Mouse (Mus musculus) stomach, postnatal 0 days (tissue): ENCODE results near the gene Zbp1. TPM values are rescaled to one million over a fixed set of nuclear protein-coding genes. Genes with fewer than 3 reads are reported as not detected.
A peak's percentile ranks its signal among the peaks of the same experiment; 100 is the strongest.

ENCODE experiments used
- ATAC-seq: fragments of 200-750 bp; cut with Nextera tagmentation; 2 replicates; pipeline ENCODE4 v1.8.0; 2017; ENCODE audit not compliant: low FRiP score, low TSS enrichment
- DNase-seq: peaks from one replicate; pipeline ENCODE4 v3.0.0-alpha.2; 2016; ENCODE audit warnings: low spot score
- H3K27ac ChIP-seq: fragments of 300-500 bp; sonication (generic); replicated peaks from 2 replicates; pipeline ENCODE4 v1.5.1; 2014; ENCODE audit warnings: mild to moderate bottlenecking, control low read depth
- H3K27me3 ChIP-seq: fragments of 300-500 bp; sonication (generic); 2 replicates; pipeline ENCODE4 v1.6.1; 2014; ENCODE audit warnings: low read length; ENCODE audit not compliant: control insufficient read depth, insufficient read depth
- H3K36me3 ChIP-seq: fragments of 300-500 bp; sonication (generic); 2 replicates; pipeline ENCODE4 v1.6.1; 2014; ENCODE audit warnings: low read length, mixed read lengths; ENCODE audit not compliant: control insufficient read depth, insufficient read depth
- H3K4me1 ChIP-seq: fragments of 300-500 bp; sonication (generic); replicated peaks from 2 replicates; pipeline ENCODE4 v1.6.1; 2014; ENCODE audit warnings: antibody characterized with exemption; ENCODE audit not compliant: control insufficient read depth, insufficient read depth
- H3K4me2 ChIP-seq: fragments of 300-500 bp; sonication (generic); replicated peaks from 2 replicates; pipeline ENCODE4 v1.6.1; 2014; ENCODE audit warnings: low read depth, mild to moderate bottlenecking, control low read depth, moderate library complexity
- H3K4me3 ChIP-seq: fragments of 300-500 bp; sonication (generic); 2 replicates; pipeline ENCODE4 v1.5.1; 2014; ENCODE audit warnings: low read depth, low read length, control low read depth
- H3K9ac ChIP-seq: fragments of 300-500 bp; sonication (generic); 2 replicates; pipeline ENCODE4 v1.6.1; 2014; ENCODE audit warnings: mild to moderate bottlenecking, low read length, control low read depth, mixed read lengths
- H3K9me3 ChIP-seq: fragments of 300-500 bp; sonication (generic); 2 replicates; pipeline ENCODE4 v1.6.1; 2016; ENCODE audit warnings: low read length; ENCODE audit not compliant: control insufficient read depth
- CTCF ChIP-seq: IDR thresholded peaks from 2 replicates; pipeline ENCODE4 v1.5.1; 2016; ENCODE audit warnings: antibody characterized with exemption, low read depth, mild to moderate bottlenecking, moderate library complexity
- EP300 ChIP-seq: optimal IDR thresholded peaks from 2 replicates; pipeline ENCODE3; 2016; ENCODE audit warnings: antibody characterized with exemption
- WGBS: fragments of 180-500 bp; shearing (Covaris S2); extraction: QIAGEN DNeasy Blood & Tissue Kit; methylation state at CpG from one replicate; pipeline ENCODE4 v1.1.7; 2014; 5-methylcytosine and 5-hydroxymethylcytosine counted together
- polyA plus RNA-seq: library from polyadenylated mRNA; unstranded; fragments of >200 nt; fragmentation: Nextera tagmentation; extraction: Ambion mirVana; gene quantifications from 2 replicates; pipeline ENCODE4 v1.2.1, GENCODE M21; 2015

Zbp1 gene
- polyA plus RNA-seq, 1 experiment from 2014 or later: 5.0 TPM

DNA sequence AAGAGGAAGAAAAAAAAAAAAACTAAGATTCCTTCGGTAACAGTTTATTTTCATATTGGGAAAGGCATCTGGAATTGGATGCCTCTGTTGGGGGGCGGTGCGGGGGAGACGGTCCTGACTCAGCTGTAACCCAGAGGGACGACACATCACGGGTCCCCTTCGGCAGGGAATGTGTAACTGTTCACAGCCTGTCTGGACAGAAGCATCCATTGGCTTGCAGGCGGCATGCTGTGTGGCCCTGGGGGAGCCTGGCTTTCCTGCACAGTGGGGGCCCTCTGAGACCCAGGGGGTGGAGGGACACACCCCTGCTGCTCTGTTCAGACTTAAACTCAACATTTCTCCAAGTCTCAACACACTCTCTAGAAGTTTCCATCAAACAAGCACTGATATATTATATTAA lies 8.1 kb upstream of the Zbp1 start:
- no peak overlapping the region for H3K27ac ChIP-seq
- no peak overlapping the region for H3K9ac ChIP-seq
- WGBS: 77% methylated on average over 8 of the region's 8 CpGs
- no peak for DNase-seq
- H3K4me3 ChIP-seq: no peak overlapping the region
- H3K27me3 ChIP-seq: no peaks in the 10 kb centered on the region
- H3K4me1 ChIP-seq: no peaks in the 10 kb centered on the region
- no peak for TF ChIP-seq CTCF
- no peak for TF ChIP-seq EP300
- peaks cover 2% of the 10 kb centered on the region; the same call in 1 of the 2 replicates for H3K36me3 ChIP-seq
- no peaks in the 10 kb centered on the region for H3K9me3 ChIP-seq
- H3K4me2 ChIP-seq: no peak overlapping the region
- ATAC-seq: no peak

DNA sequence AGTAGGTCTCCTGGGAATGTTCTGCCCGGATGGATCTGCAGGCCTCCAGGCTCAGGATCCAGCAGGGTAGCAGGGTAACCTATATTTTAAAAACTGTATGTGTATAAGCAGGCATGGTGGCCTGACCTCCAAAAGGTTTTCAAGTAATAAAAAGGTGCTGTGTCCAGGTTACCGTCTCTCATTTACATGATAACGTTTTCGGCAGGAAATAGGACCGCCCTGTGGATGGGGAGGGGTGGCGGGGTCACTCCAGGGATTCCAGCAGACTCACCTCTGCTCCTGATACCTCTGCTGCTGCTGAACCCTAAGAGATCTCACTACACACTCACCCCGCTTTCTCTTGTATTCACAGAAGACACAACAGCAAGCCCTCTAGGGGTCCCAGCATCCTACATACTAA lies 7.2 kb upstream of the Zbp1 start:
- no peaks in the 10 kb centered on the region for H3K4me1 ChIP-seq
- ATAC-seq (no peak), DNase-seq (no peak)
- peaks cover 2% of the 10 kb centered on the region; the same call in 1 of the 2 replicates for H3K36me3 ChIP-seq
- TF ChIP-seq CTCF (no peak), EP300 (no peak)
- H3K27ac ChIP-seq: no peak overlapping the region
- 80% methylated on average over 7 of the region's 7 CpGs for WGBS
- H3K9ac ChIP-seq: no peak overlapping the region
- H3K4me3 ChIP-seq: no peak overlapping the region
- H3K27me3 ChIP-seq: no peaks in the 10 kb centered on the region
- H3K4me2 ChIP-seq: no peak overlapping the region
- no peaks in the 10 kb centered on the region for H3K9me3 ChIP-seq

DNA sequence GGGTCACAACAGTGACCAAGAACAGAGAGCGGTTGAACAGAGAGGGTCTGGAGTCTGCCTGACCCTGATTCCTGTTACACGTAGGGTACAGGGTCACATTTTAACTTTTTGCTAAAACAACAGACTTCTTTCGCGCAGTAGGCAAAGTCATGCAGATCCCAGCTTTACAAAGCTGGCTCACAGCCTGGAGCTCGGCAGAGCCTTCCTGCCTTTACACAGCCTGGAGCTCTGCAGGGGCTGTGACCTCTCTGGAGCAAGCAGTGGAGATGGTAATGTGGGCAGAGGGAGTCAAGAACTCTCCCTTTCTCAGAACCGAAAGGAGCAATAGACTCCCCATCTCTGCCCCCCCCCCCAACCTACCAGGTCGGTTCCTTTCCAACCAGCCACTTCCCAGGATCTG lies 6.1 kb upstream of the Zbp1 start:
- Histone ChIP-seq H3K9ac (no peak overlapping the region), H3K4me1 (no peaks in the 10 kb centered on the region), H3K36me3 (peaks cover 2% of the 10 kb centered on the region; the same call in 1 of the 2 replicates), H3K4me2 (no peak overlapping the region), H3K27ac (no peak overlapping the region), H3K27me3 (no peaks in the 10 kb centered on the region), H3K9me3 (no peaks in the 10 kb centered on the region), H3K4me3 (no peak overlapping the region)
- TF ChIP-seq EP300 (no peak), CTCF (no peak)
- no peak for ATAC-seq
- 51% methylated on average over 7 of the region's 7 CpGs for WGBS
- DNase-seq: no peak

DNA sequence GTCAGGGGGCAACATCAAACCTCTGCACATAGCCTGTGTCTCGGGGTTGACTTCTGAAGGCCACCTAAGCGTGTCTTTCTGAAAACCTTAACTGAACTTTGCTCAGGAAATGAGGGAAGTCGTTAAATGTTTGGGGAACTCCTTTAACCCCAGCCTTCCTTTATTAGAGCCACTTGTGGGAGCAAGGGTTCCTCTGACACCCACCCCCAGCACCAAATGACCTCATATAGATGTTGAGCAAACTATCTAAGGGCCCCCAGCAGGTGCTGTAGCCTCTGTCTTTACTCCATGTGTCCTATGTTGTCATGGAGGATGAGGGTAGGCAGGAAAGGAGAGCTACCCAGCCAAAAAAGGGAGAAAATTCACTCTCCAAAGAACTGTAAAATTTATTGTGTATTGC lies 5.4 kb upstream of the Zbp1 start:
- Histone ChIP-seq H3K4me2 (no peak overlapping the region), H3K27ac (no peak overlapping the region), H3K4me3 (no peak overlapping the region), H3K27me3 (no peaks in the 10 kb centered on the region), H3K9ac (no peak overlapping the region), H3K9me3 (no peaks in the 10 kb centered on the region), H3K36me3 (peaks cover 2% of the 10 kb centered on the region; the same call in 1 of the 2 replicates), H3K4me1 (no peaks in the 10 kb centered on the region)
- 65% methylated on average over 3 of the region's 3 CpGs for WGBS
- TF ChIP-seq EP300 (no peak), CTCF (no peak)
- ATAC-seq: no peak
- DNase-seq: no peak

DNA sequence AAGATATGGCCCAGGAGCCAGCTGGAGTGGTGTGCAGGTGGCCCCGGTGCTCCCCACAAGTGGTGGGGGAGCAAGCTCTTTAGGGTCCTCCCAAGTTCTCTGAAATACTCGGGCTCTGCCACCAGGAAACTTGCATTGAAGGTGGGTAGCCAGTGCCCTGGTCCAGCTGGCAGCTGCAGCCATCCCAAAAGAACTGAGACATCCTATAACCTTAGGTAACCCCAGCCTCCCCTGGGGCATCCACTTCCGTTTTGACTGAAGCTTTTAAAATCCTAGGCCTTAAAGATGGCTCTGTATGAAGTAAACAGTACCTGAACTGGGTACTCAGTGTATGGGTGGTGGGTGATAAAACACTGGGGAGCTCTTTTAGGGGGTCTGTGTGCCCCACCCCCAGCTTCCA lies 4.8 kb upstream of the Zbp1 start:
- peaks cover 2% of the 10 kb centered on the region; the same call in 1 of the 2 replicates for H3K36me3 ChIP-seq
- ATAC-seq (no peak), DNase-seq (no peak)
- no peaks in the 10 kb centered on the region for H3K4me1 ChIP-seq
- no peak overlapping the region for H3K4me2 ChIP-seq
- no peak overlapping the region for H3K27ac ChIP-seq
- 70% methylated on average over 3 of the region's 3 CpGs for WGBS
- TF ChIP-seq EP300 (no peak), CTCF (no peak)
- no peak overlapping the region for H3K4me3 ChIP-seq
- no peaks in the 10 kb centered on the region for H3K27me3 ChIP-seq
- no peaks in the 10 kb centered on the region for H3K9me3 ChIP-seq
- no peak overlapping the region for H3K9ac ChIP-seq

DNA sequence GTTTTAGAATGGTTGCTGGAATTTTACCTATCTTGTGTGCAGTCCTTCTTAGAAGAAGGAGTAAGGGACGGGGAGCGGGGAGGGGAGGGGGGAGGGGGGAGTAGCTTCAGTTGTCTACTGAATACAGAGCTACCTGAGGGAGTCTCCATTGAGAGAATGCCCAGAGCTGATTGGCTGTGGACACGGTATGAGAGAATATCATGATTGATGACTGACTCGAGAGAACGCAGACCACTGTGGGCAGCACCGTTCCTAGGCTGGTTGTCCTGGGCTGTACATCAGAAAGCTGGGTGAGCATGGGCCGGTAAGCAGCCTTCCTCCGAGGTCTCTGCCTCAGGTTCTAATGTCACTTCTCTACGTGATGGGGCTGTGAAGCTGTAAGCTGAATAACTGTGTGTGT lies 2.0 kb upstream of the Zbp1 start:
- peak; percentile 6 for DNase-seq
- no peak overlapping the region for H3K27ac ChIP-seq
- no peak overlapping the region for H3K9ac ChIP-seq
- H3K4me3 ChIP-seq: no peak overlapping the region
- WGBS: 85% methylated on average over 9 of the region's 9 CpGs
- H3K4me1 ChIP-seq: no peaks in the 10 kb centered on the region
- ATAC-seq: no peak
- no peak overlapping the region for H3K4me2 ChIP-seq
- H3K36me3 ChIP-seq: no peaks in the 10 kb centered on the region
- H3K9me3 ChIP-seq: no peaks in the 10 kb centered on the region
- no peaks in the 10 kb centered on the region for H3K27me3 ChIP-seq
- TF ChIP-seq EP300 (no peak), CTCF (no peak)
